In genomic region chr16:4316094-4316474, GRCm38 (mm10) we compare ENCODE assay signal across 9 mouse cellular contexts.
DNase-seq lines count a peak whose midpoint lies in the region; ATAC-seq and TF ChIP-seq lines count a peak whose summit lies in the region.
"Had no signal": no experiment of that assay in that cellular context is flagged by ENCODE, and none has a peak within 500 bp of the region (broad histone marks: within the 10 kb centered on the region; RNA-seq: fewer than 3 reads in every experiment).

No protein-coding gene starts in this region.

- peak; percentile 98 for TF ChIP-seq EP300 in heart, adult 2 months (IDR thresholded peaks at IDR 0.05; ENCODE audit: insufficient read depth, low read depth, low read length)

- no peaks in the 10 kb centered on the region for H3K9me3 ChIP-seq in embryonic facial prominence, embryonic 10.5 days
- no peaks in the 10 kb centered on the region for H3K9me3 ChIP-seq in kidney, embryonic 14.5 days (ENCODE audit: control insufficient read depth, low read length)
- H3K9me3 ChIP-seq: embryonic facial prominence, embryonic 15.5 days had no signal

- peak; percentile 75 to 78 for DNase-seq in B cell, adult 2 months
- peak; percentile 73 for DNase-seq in adrenal gland, postnatal 25 days
- peak; percentile 77 for DNase-seq in embryonic facial prominence, embryonic 10.5 days (ENCODE audit: low spot score)
- DNase-seq in heart, adult 2 months: peak; percentile 83 to 85
- peak; percentile 74 for DNase-seq in liver
- DNase-seq in spleen, postnatal 36 days (ENCODE audit: low spot score in 2 of 2): peak; percentile 73 to 78

- H3K27me3 ChIP-seq in embryonic facial prominence, embryonic 10.5 days (replicated peaks; ENCODE audit: low read depth, poor library complexity, severe bottlenecking): no peaks in the 10 kb centered on the region; the same call in 1 of the 2 replicates
- H3K27me3 ChIP-seq in heart, adult 2 months (ENCODE audit: control insufficient read depth, insufficient read depth, low read length): no peaks in the 10 kb centered on the region
- H3K27me3 ChIP-seq in kidney, embryonic 14.5 days (ENCODE audit: control insufficient read depth, insufficient read depth, low read length): no peaks in the 10 kb centered on the region
- H3K27me3 ChIP-seq: embryonic facial prominence, embryonic 15.5 days had no signal

- H3K9ac ChIP-seq in heart, adult 2 months (ENCODE audit: low read depth, low read length): no peak overlapping the region
- H3K9ac ChIP-seq in kidney, embryonic 14.5 days (ENCODE audit: low read depth, low read length): no peak overlapping the region
- H3K9ac ChIP-seq: embryonic facial prominence, embryonic 15.5 days had no signal

- no peak for TF ChIP-seq POLR2A in heart, adult 2 months (IDR thresholded peaks at IDR 0.05; ENCODE audit: insufficient read depth, low read depth, low read length)

- intact Hi-C loops in heart, adult 2 months (cut with DNase I): loop anchor here (1.0 kb wide), 3 partner anchors 104 to 226 kb away; partner anchors contain the start of gene Adcy9

- peak; percentile 70 for ATAC-seq in kidney, embryonic 14.5 days (ENCODE audit: low FRiP score, low TSS enrichment)
- peak; percentile 94 for ATAC-seq in monocyte, adult 5-6 weeks (replicated peaks; ENCODE audit: insufficient number of reproducible peaks, low FRiP score, low TSS enrichment, poor library complexity, severe bottlenecking)

- no peak overlapping the region for H3K4me2 ChIP-seq in kidney, embryonic 14.5 days (replicated peaks; ENCODE audit: low read depth, low read length)
- H3K4me2 ChIP-seq: embryonic facial prominence, embryonic 15.5 days had no signal

- no peak overlapping the region for H3K27ac ChIP-seq in embryonic facial prominence, embryonic 10.5 days (replicated peaks)
- H3K27ac ChIP-seq in heart, adult 2 months: no peak overlapping the region
- H3K27ac ChIP-seq in kidney, embryonic 14.5 days (ENCODE audit: low read depth, low read length): no peak overlapping the region
- H3K27ac ChIP-seq: embryonic facial prominence, embryonic 15.5 days had no signal

- no peaks in the 10 kb centered on the region for H3K36me3 ChIP-seq in embryonic facial prominence, embryonic 10.5 days (replicated peaks)
- no peaks in the 10 kb centered on the region for H3K36me3 ChIP-seq in heart, adult 2 months (ENCODE audit: control insufficient read depth, insufficient read depth, low read length)
- H3K36me3 ChIP-seq in kidney, embryonic 14.5 days (ENCODE audit: control insufficient read depth, insufficient read depth, low read length): no peaks in the 10 kb centered on the region
- H3K36me3 ChIP-seq: embryonic facial prominence, embryonic 15.5 days had no signal

- WGBS in embryonic facial prominence, embryonic 10.5 days: 30% methylated on average over 3 of the region's 3 CpGs
- 26% methylated on average over 3 of the region's 3 CpGs for WGBS in heart, adult 2 months
- 28% methylated on average over 3 of the region's 3 CpGs for WGBS in kidney, embryonic 14.5 days

- TF ChIP-seq CTCF in heart, adult 2 months (IDR thresholded peaks at IDR 0.05): peak; percentile 100

- H3K4me3 ChIP-seq in embryonic facial prominence, embryonic 10.5 days: no peak overlapping the region
- H3K4me3 ChIP-seq in heart, adult 2 months: no peak overlapping the region
- H3K4me3 ChIP-seq in kidney, embryonic 14.5 days (ENCODE audit: low read length): no peak overlapping the region
- H3K4me3 ChIP-seq: embryonic facial prominence, embryonic 15.5 days had no signal

- no peaks in the 10 kb centered on the region for H3K4me1 ChIP-seq in embryonic facial prominence, embryonic 10.5 days
- peaks cover 3% of the 10 kb centered on the region; the same call in 1 of the 2 replicates for H3K4me1 ChIP-seq in heart, adult 2 months (ENCODE audit: control insufficient read depth, insufficient read depth, low read length)
- H3K4me1 ChIP-seq in kidney, embryonic 14.5 days (ENCODE audit: control insufficient read depth, insufficient read depth, low read length): no peaks in the 10 kb centered on the region

- H3K79me2 ChIP-seq in heart, adult 2 months (replicated peaks; ENCODE audit: control insufficient read depth, insufficient read depth, low read length): no peaks in the 10 kb centered on the region
